Mouse (Mus musculus) brown adipose tissue, adult 24 weeks (tissue): Measurements from ENCODE around the gene Gpr141. TPM values are rescaled to one million over a fixed set of nuclear protein-coding genes. Genes with fewer than 3 reads are reported as not detected.

Experiments used
- polyA plus RNA-seq: library from polyadenylated mRNA; stranded (reverse); fragments of >200 nt; gene quantifications from 2 replicates; pipeline ENCODE4 v1.2.4, GENCODE M21; 2012; ENCODE audit not compliant: missing spikeins, insufficient read depth, insufficient read length

Gpr141 gene
- polyA plus RNA-seq, 1 experiment = not detected

Other genes starting within 250 kb of the Gpr141 start
- 5.4 and 8.3 TPM in 2 replicates for gene Epdr1, start 204.3 kb downstream of the Gpr141 start, polyA plus RNA-seq
- 0.63 and 2.9 TPM in 2 replicates for gene Sfrp4, start 201.2 kb downstream of the Gpr141 start, polyA plus RNA-seq
- not detected in 2 replicates for gene Nme8, start 126.5 kb downstream of the Gpr141 start, polyA plus RNA-seq